Mouse (Mus musculus) intestine, embryonic 15.5 days (tissue): ENCODE data around the gene Rer1. TPM values are rescaled to one million over a fixed set of nuclear protein-coding genes. Genes with fewer than 3 reads are reported as not detected.
A peak's percentile ranks its signal among the peaks of the same experiment; 100 is the strongest.

Experiments
- ATAC-seq: fragments of 200-750 bp; cut with Nextera tagmentation; 2 replicates; pipeline ENCODE4 v1.8.0; 2017; ENCODE audit warnings: moderate TSS enrichment, moderate library complexity
- H3K27ac ChIP-seq: fragments of 300-500 bp; sonication (generic); 2 replicates; pipeline ENCODE4 v1.5.1; 2015; ENCODE audit warnings: mild to moderate bottlenecking, inconsistent platforms
- H3K27me3 ChIP-seq: fragments of 300-500 bp; sonication (generic); replicated peaks from 2 replicates; pipeline ENCODE4 v1.6.1; 2015; ENCODE audit warnings: inconsistent platforms
- H3K36me3 ChIP-seq: fragments of 300-500 bp; sonication (generic); 2 replicates; pipeline ENCODE4 v1.6.1; 2015; ENCODE audit warnings: inconsistent platforms
- H3K4me1 ChIP-seq: fragments of 300-500 bp; sonication (generic); replicated peaks from 2 replicates; pipeline ENCODE4 v1.6.1; 2015; ENCODE audit warnings: inconsistent platforms
- H3K4me2 ChIP-seq: fragments of 300-500 bp; sonication (generic); replicated peaks from 2 replicates; pipeline ENCODE4 v1.6.1; 2015; ENCODE audit warnings: mild to moderate bottlenecking, inconsistent platforms
- H3K4me3 ChIP-seq: fragments of 300-500 bp; sonication (generic); replicated peaks from 2 replicates; pipeline ENCODE4 v1.5.1; 2015; ENCODE audit warnings: inconsistent platforms
- H3K9ac ChIP-seq: fragments of 300-500 bp; sonication (generic); 2 replicates; pipeline ENCODE4 v1.6.1; 2015; ENCODE audit warnings: inconsistent platforms
- H3K9me3 ChIP-seq: fragments of 300-500 bp; sonication (generic); 2 replicates; pipeline ENCODE4 v1.6.1; 2016; ENCODE audit warnings: inconsistent platforms
- WGBS: fragments of 180-500 bp; shearing (Covaris S2); methylation state at CpG from one replicate; pipeline ENCODE4 v1.1.7; 2015; 5-methylcytosine and 5-hydroxymethylcytosine counted together
- polyA plus RNA-seq: library from polyadenylated mRNA; unstranded; fragments of >200 nt; fragmentation: Nextera tagmentation; extraction: Ambion mirVana; gene quantifications from 2 replicates; pipeline ENCODE4 v1.2.1, GENCODE M21; 2015

Gene Rer1
- polyA plus RNA-seq, 1 experiment from 2014 or later: 205 TPM

DNA sequence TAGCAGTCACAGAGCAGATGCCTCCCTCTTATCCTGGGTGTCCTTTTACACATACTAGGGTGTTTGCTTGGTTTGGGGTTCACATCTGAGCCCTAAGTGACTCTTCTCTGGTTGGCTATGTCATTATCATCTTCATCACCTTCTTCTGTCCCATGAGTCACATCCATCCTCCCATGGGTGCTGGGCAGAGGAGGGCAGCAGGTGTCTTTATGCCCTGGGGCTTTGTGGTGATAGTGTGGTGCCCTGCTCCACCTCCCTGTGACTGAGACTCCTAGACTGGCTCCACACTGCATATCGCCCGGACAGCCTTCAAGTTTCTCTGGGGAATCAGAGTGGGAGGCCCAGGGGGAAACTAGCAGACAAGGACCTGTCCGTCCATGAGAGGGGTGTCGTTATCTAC is 12.4 kb upstream of the Rer1 start:
- no peaks in the 10 kb centered on the region for H3K36me3 ChIP-seq
- H3K4me1 ChIP-seq: 0 out of 2 replicates have a peak, but pooled peaks cover 4% of the 10 kb centered on the region
- no peak overlapping the region for H3K4me3 ChIP-seq
- no peak overlapping the region for H3K4me2 ChIP-seq
- WGBS: 77% methylated on average over 4 of the region's 4 CpGs
- H3K27me3 ChIP-seq: no peaks in the 10 kb centered on the region
- no peak overlapping the region for H3K9ac ChIP-seq
- no peak overlapping the region for H3K27ac ChIP-seq
- H3K9me3 ChIP-seq: no peaks in the 10 kb centered on the region
- no peak for ATAC-seq

DNA sequence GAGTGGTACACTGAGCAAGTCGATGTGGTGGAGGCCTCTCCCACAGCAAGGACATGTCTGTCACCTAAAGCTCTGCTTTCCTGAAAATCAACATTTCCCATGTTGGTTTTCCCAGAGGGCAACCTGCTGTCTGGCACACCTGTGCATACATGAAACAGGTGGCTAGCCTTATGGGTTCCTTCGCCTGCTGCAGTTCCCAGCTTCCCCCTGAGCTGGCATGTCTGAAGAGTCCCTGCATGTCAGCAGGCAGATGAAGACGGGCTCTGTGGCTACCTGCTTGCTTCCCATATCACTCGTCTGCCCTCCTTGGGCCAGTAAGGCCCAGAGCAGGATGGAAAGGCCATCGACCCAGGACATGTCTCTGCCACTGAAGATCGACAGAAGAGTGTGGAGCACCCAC is 11.3 kb upstream of the Rer1 start:
- Histone ChIP-seq H3K27me3 (no peaks in the 10 kb centered on the region), H3K4me3 (no peak overlapping the region), H3K9me3 (no peaks in the 10 kb centered on the region), H3K9ac (no peak overlapping the region), H3K4me2 (no peak overlapping the region), H3K4me1 (0 out of 2 replicates have a peak, but pooled peaks cover 4% of the 10 kb centered on the region), H3K27ac (no peak overlapping the region), H3K36me3 (no peaks in the 10 kb centered on the region)
- no peak for ATAC-seq
- WGBS: 87% methylated on average over 6 of the region's 6 CpGs

DNA sequence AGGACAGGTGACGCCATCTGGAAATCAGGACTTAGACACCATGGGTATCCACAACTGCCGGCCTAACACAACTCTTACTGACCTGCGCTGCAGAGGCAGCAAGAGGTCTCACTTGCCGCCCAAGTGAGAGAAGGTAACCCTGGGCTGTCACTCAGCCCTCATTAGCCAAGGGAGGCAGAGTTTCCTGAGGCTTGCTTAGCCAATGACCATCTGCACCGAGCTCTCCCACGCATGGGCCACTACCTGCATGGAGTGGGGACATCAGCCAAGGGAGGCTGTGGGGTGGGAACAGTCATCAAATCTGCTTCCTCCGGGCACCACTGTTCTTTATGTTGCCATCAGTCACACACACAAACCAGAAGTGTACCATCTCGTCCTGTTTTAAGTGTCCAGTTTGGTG is 9.8 kb upstream of the Rer1 start:
- Histone ChIP-seq H3K4me3 (no peak overlapping the region), H3K9ac (no peak overlapping the region), H3K36me3 (no peaks in the 10 kb centered on the region), H3K9me3 (no peaks in the 10 kb centered on the region), H3K4me1 (0 out of 2 replicates have a peak, but pooled peaks cover 4% of the 10 kb centered on the region), H3K27me3 (no peaks in the 10 kb centered on the region), H3K27ac (no peak overlapping the region), H3K4me2 (no peak overlapping the region)
- no peak for ATAC-seq
- WGBS: 88% methylated on average over 8 of the region's 8 CpGs

DNA sequence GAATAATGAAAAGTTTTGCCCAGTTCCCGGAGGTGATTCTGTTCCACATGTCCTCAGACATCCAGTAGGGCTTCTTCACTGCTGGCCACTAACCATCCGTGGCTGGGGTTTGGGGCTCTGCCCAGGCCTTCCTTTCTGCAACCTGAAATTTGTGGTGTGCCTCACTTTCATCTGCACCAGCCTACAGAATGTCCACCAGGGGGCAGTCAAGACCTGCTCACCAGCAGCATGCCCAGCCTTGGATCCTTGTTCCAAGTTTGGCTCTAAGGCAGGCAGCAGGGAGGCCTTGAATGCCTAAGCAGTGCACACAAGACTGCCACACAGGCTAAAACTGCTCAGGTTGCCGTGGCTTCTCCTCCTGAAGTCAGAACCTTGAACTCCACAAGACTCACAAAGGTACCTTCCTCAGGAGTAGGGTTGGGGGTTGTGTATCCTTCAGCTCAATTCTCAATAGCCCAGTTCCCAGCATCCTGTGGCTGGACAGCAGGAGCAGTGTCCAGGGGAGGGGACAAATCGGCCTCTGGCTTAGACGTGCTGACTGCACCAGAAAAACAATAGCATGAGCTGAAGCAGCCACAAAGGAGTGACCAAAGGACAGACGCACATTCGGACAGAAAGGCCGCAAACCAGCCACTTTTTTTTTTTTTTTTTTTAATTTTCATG is 9.2 kb upstream of the Rer1 start:
- H3K27ac ChIP-seq: 0 out of 2 replicates have a peak overlapping the region, but pooled peaks have one; percentile 17
- ATAC-seq: peak; percentile 86
- H3K36me3 ChIP-seq: no peaks in the 10 kb centered on the region
- no peak overlapping the region for H3K4me3 ChIP-seq
- H3K9ac ChIP-seq: no peak overlapping the region
- H3K4me1 ChIP-seq: 0 out of 2 replicates have a peak, but pooled peaks cover 4% of the 10 kb centered on the region
- H3K27me3 ChIP-seq: no peaks in the 10 kb centered on the region
- 47% methylated on average over 8 of the region's 8 CpGs for WGBS
- H3K4me2 ChIP-seq: no peak overlapping the region
- H3K9me3 ChIP-seq: no peaks in the 10 kb centered on the region

DNA sequence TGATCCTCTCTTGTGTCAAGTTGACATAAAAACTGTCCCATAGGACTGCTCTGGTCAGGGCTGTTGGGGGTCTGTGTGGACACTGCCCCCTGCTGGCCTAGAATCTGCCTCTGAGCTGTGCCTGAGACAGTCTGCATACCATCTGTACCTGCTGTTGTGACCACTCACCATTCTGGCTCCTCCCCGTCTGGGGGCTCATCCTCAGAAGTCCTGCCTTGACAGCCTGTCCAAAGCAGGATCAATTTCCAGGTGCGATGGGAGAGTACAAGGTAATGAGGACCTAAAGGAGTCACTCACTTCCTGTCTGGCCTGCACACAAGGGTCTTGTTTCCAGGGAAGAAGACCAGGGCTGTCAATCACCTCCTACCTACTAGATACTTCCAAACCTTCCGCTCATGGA is 8.4 kb upstream of the Rer1 start:
- no peaks in the 10 kb centered on the region for H3K36me3 ChIP-seq
- H3K4me3 ChIP-seq: no peak overlapping the region
- H3K27me3 ChIP-seq: no peaks in the 10 kb centered on the region
- no peak overlapping the region for H3K9ac ChIP-seq
- 67% methylated on average over 3 of the region's 3 CpGs for WGBS
- peak; percentile 64 for ATAC-seq
- H3K27ac ChIP-seq: no peak overlapping the region
- H3K4me2 ChIP-seq: no peak overlapping the region
- H3K4me1 ChIP-seq: 0 out of 2 replicates have a peak, but pooled peaks cover 4% of the 10 kb centered on the region
- no peaks in the 10 kb centered on the region for H3K9me3 ChIP-seq

DNA sequence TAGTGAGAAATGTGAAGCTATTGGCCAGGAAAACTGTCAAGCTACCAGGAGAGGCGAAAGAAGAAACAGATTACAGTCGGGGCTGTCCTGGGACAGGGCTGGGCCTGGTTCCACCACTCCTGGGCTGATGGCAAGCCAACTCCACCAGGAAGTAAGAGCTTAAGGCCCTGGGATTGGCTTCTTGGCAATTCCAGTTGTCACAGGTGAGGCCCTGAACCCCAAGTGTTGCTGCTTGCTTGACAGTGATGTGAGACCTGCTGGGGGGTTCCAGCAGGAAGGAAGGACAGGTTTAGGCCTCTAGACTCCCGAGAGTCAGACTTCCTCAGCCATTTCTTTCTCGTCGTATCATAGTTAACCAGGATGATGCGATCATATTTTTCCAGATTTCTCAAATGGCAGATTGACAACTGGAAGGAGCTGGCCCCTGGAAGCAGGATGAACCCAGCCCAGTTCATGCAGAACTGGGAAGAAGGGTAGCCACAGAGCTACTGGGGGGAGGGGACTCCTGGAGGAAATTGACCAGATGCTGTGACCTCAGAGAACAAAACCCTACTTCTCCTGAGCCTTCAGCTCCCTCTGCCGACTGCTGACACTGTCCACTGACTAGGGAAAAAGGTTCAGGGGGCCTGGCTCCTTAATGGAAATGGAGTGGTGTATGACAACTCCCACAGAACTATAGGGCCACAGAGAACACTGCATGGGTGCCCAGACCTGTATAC is 7.4 kb upstream of the Rer1 start:
- no peaks in the 10 kb centered on the region for H3K27me3 ChIP-seq
- H3K4me1 ChIP-seq: 0 out of 2 replicates have a peak, but pooled peaks cover 4% of the 10 kb centered on the region
- no peak overlapping the region for H3K9ac ChIP-seq
- H3K4me3 ChIP-seq: no peak overlapping the region
- H3K4me2 ChIP-seq: no peak overlapping the region
- H3K27ac ChIP-seq: no peak overlapping the region
- 72% methylated on average over 7 of the region's 7 CpGs for WGBS
- no peak for ATAC-seq
- H3K9me3 ChIP-seq: no peaks in the 10 kb centered on the region
- H3K36me3 ChIP-seq: no peaks in the 10 kb centered on the region

DNA sequence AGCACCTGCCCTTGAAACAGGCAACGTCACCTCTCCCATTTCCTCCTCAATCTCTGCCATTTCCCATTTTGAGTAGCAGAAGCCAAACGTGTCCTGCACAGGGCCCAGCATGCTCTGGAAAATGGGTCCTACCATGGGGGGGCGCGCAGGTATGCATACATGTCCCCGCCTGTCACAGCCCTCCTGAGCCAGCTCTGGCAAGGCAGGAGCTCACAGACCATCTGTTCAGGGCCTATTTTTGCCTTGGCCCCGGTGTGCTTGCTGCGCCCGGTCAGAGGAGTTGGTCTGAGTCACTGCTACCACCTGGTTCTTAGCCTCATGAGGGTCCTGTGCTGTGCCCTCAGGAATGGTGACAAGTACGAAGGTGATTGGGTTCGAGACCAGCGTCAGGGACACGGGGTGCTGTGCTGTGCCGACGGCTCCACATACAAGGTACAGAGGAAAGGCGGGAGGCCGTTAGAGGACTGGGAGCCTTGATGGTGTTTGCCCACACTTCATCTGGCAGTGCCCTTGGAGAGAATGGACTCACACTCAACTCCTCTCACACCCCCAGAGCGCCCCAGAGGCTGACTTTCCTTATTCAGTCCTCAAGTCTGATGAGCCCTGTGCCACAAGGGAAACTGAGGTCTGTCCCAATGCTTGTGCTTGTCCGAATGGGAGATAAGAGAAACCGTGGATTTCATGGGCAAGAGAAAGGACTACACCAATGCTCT is 6.7 kb upstream of the Rer1 start:
- Histone ChIP-seq H3K4me3 (no peak overlapping the region), H3K27me3 (no peaks in the 10 kb centered on the region), H3K27ac (no peak overlapping the region), H3K4me2 (no peak overlapping the region), H3K9me3 (no peaks in the 10 kb centered on the region), H3K4me1 (0 out of 2 replicates have a peak, but pooled peaks cover 4% of the 10 kb centered on the region), H3K9ac (no peak overlapping the region), H3K36me3 (no peaks in the 10 kb centered on the region)
- 92% methylated on average over 19 of the region's 19 CpGs for WGBS
- ATAC-seq: no peak

DNA sequence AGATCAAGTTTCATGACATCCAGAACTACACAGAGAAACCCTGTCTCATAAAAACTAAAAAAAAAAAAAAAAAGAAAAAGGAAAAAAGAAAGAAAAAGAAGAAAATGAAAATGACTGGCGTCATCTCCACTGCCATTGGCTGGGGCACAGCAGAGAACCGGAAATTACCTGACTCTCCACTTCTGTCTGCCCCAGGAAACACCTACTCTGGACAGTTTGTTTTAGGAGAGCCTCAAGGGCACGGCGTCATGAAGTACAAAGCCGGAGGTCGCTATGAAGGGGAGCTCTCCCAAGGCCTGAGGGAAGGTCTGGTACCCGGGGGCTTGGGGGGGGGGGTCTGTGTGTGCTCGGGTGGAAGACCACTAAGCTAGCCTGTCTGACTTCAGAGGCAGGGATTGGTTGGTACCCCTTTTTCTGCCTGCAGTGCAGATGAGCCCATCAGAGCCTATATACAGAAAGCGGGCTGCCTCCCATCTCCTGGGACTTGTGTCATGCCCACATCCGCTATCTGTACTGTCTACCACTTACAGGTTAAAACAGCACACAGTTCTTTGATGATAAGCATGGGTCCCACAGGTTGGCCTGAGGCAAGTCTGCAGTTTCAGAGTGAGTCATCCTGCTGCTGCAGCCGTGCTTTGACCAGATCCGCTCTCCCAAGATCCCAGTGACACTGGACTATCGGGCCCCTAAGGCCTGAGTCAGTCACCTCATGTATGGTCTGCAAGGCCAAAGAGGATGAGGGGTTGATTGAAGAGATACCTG is 4.7 kb upstream of the Rer1 start:
- 91% methylated on average over 13 of the region's 13 CpGs for WGBS
- Histone ChIP-seq H3K9me3 (no peaks in the 10 kb centered on the region), H3K27ac (no peak overlapping the region), H3K36me3 (no peaks in the 10 kb centered on the region), H3K9ac (no peak overlapping the region), H3K4me3 (no peak overlapping the region), H3K4me2 (no peak overlapping the region), H3K4me1 (peaks cover 13% of the 10 kb centered on the region), H3K27me3 (no peaks in the 10 kb centered on the region)
- no peak for ATAC-seq

DNA sequence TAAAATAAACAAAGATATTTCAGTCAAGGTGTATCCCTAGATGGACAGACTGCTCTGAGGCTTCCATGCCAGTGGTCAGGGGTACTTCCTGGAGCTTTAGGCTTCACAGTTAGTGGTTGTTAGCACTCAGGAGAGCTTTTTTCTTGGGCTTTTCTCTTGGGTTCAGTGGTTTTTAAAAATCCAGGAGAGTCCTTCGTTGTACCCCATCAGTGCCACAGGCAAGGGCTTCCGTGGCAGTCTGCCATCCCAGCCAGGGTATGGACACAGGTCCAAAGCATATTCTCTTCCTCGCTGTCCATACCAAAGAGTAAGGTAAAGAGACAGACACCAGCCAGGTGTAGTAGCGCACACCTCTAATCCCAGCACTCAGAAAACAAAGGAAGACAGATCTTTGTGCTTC is 4.0 kb upstream of the Rer1 start:
- no peaks in the 10 kb centered on the region for H3K36me3 ChIP-seq
- H3K27me3 ChIP-seq: no peaks in the 10 kb centered on the region
- H3K9me3 ChIP-seq: no peaks in the 10 kb centered on the region
- H3K27ac ChIP-seq: no peak overlapping the region
- H3K4me1 ChIP-seq: peaks cover 10% of the 10 kb centered on the region
- no peak for ATAC-seq
- no peak overlapping the region for H3K9ac ChIP-seq
- 92% methylated on average over 4 of the region's 4 CpGs for WGBS
- no peak overlapping the region for H3K4me2 ChIP-seq
- no peak overlapping the region for H3K4me3 ChIP-seq

DNA sequence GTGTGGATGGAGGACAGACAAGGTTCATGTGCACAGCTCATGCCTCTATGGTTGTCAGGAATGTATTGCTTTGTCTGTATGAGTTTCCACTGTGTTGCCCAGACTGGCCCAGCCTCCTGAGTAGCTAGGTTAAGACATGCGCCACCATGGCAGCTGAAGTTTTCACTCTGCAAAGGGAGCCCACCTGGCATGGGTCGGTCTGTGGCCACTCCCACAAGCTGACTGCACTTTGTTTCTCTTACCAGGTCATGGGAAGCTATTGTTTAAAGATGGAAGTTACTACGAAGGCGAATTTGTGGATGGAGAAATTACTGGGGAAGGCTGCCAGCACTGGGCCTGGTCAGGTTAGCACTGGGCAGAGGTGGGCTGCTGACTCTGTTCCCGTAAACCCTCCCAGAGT is 3.1 kb upstream of the Rer1 start:
- H3K27ac ChIP-seq: no peak overlapping the region
- H3K36me3 ChIP-seq: no peaks in the 10 kb centered on the region
- H3K27me3 ChIP-seq: no peaks in the 10 kb centered on the region
- H3K4me2 ChIP-seq: no peak overlapping the region
- WGBS: 88% methylated on average over 5 of the region's 5 CpGs
- no peaks in the 10 kb centered on the region for H3K9me3 ChIP-seq
- peaks cover 18% of the 10 kb centered on the region for H3K4me1 ChIP-seq
- no peak overlapping the region for H3K9ac ChIP-seq
- ATAC-seq: no peak
- no peak overlapping the region for H3K4me3 ChIP-seq

DNA sequence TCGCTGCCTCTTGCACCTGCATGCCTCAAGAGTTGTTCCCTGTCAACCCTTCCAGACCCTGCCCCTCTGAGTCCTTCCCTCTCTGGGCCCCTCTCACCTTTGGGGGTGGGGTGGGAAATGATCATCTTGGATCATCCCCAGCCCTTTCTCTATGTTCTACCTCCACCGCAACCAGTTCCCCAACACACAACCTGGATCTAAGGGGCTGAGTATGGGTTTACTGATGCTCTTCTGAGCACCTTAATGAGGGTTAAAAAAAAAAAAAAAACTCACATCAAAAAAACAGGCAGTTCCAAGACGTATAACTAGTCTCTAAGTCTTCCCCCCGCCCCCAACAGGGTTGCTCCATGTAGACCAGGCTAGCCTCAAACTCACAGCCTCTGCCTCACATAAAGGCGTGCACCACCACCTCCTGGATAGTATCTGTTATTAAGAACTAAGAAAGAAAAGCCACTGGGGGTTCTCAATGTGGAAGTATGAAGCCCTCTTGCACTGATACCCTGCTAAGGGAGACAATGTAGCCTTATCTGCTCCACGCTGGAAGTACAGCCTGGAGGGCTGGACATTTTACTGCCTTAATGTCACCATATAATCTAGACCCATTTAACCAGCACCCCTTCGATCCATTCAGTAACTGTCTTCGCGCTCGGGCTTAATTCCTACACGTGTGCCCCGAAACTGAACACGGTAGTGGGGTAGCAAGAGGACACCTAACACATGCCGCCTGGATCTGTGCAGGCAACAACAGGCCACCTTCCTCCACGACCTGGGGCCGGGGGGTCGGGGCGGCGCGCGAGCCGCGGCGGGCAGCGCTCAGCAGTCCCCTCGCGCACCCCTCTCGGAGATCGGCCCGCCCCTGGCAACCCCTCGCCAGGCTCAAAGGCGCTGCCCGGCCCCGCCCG is 725 bp downstream of the Rer1 start:
- peak overlapping the region; percentile 96 for H3K9ac ChIP-seq
- no peaks in the 10 kb centered on the region for H3K27me3 ChIP-seq
- H3K4me3 ChIP-seq: peak overlapping the region; percentile 97
- H3K36me3 ChIP-seq: peaks cover 12% of the 10 kb centered on the region; the same call in 1 of the 2 replicates
- WGBS: 5% methylated on average over 35 of the region's 35 CpGs
- no peak for ATAC-seq
- H3K9me3 ChIP-seq: no peaks in the 10 kb centered on the region
- peak overlapping the region; percentile 96 for H3K27ac ChIP-seq
- H3K4me1 ChIP-seq: peaks cover 34% of the 10 kb centered on the region
- peak overlapping the region; percentile 64 for H3K4me2 ChIP-seq
